Mouse (Mus musculus): ENCODE data around the gene Vmn1r4.

The Vmn1r4 gene

DNA sequence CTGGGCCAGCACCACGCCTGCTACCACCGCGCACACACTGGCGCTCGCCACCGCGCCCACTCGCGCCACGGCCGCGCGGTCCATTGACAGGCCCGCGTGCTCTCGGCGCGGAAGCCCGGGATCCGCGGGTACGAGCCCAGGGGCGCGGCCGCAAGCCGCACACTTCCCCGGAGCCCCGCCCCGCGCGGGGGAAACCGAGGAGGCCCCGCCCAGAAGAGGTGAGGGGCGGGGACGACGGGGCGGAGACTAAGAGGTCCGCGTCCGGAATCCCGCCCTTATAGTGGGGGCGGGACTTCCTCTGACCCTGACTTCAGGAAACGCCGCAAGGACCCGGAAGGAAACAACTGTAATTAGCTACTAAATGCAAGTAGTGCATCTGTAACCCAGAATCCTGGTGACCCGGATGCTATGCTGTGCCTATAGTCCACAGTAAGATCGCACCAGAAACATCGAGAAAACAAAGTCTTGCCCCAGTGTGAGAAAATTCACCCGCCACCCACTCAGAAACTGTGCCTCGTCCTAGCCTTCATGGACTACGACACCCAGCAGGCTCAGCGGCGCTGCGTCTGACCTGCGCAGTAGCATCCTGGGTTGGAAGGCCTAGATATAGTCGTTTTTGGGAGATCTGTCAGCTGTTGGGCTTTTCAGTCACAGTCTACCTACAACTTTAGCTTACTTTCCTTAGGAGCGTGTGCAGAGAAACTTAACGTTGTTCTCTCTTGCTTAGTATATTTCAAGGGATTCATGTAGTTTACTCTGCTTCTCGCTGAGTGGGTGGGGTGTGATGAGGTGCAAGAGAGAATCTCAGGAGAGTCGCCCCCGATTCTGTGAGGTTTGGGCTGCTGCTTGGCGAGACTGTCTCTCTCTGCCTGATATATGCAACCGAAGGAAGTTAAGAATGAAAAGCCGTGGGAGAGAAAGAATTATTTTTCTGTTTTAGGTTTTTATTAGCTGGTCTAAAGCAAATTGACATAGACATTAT, at the start of gene Vmn1r4, which contains the start of gene Nt5c3:
Gene Vmn1r4, plus strand, starts transcription at position 290 of the 982 bp plus-strand sequence.
Gene Nt5c3, minus strand, starts transcription at position 207 of the 982 bp plus-strand sequence.
- peak; percentile 92 to 98 for DNase-seq (ENCODE audit: low spot score in 2 of 2)

DNA sequence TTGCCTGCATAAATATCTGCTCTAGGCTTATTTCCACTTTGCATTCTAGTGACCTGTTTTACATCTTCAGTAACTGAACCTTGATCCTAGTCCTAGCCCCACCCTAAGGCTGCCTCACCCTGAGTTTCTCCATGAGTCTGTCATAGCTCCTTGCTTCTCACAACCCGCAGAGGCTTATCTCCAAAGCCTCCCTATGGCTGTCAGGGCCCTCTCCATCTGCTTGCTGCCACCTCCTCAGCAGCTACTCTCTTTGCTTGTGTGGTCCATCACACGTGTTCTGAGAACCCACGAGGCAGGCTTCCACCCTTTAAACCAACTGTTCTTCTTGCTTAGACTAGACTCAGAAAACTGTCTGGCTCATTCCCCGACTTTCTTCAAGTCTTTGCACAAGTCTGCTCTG, 46.9 kb upstream of the Vmn1r4 start:
- DNase-seq (ENCODE audit: low spot score in 2 of 2): no peak

- no peak for DNase-seq (ENCODE audit: low spot score in 2 of 2)
These were observed 45.8 kb upstream of the Vmn1r4 start for GRCm38 (mm10) chr6:56877985-56878384.

- DNase-seq (ENCODE audit: low spot score in 2 of 2): no peak
These were observed 44.4 kb upstream of the Vmn1r4 start for GRCm38 (mm10) chr6:56879352-56879955.

DNA sequence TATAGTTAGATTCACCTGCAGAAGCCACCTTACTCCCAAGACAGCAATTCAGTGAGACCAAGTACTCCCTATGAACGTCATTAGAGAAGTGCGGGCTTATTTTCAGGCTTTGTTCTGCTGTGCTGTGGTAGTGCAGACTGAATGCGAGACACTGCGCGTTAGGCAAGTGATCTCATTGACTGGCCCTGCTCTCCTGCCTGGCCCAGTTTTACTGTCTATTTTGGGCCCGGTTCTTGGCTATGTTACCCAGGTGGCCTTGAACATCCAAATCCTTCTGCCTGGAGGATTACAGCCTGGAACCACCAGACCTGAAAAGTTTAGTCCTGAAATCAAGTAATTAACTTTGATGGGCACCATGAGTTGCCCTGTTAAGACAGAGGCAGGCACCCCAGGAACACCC, 35.3 kb upstream of the Vmn1r4 start:
- no peak for DNase-seq (ENCODE audit: low spot score in 2 of 2)

DNA sequence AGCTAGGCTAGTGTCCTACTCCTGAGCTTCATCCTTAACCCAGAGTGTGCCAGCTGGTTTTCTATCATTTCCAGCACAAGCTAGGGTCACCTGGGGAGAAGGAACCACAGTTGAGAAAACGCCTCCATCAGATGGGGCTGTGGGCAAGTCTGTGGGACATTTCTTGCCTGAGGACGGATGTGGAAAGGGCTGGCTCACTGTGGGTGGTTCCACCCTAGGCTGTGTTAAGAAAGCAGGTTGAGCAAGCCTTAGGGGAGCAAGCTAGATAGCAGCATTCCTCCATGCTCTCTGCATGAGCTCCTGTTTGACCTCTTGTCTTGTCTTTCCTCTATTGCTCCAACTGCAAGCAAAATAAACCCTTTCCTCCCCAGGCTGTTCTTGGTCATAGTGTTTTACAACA, 33.1 kb upstream of the Vmn1r4 start:
- DNase-seq (ENCODE audit: low spot score in 2 of 2): no peak

- no peak for DNase-seq (ENCODE audit: low spot score in 2 of 2)
These were observed 24.2 kb upstream of the Vmn1r4 start for GRCm38 (mm10) chr6:56899601-56900000.

DNA sequence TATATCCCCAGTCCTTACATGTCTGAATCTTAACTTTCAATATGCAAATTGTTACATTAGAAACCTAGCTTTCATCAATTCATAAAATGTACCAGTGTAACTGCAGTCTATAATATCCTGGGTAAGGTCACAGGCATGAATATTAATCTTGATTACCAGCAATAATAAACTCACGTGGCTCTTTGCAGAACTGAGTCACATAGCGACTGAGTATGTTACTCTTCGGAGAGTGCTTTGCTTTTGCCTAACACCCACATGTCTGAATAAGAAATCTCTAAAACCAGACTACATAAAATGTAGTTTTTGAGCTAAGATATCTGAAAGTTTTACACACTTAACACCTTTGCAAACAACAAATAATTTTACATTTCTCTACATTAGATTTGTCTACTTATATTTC, 22.5 kb upstream of the Vmn1r4 start:
- DNase-seq (ENCODE audit: low spot score in 2 of 2): no peak

DNA sequence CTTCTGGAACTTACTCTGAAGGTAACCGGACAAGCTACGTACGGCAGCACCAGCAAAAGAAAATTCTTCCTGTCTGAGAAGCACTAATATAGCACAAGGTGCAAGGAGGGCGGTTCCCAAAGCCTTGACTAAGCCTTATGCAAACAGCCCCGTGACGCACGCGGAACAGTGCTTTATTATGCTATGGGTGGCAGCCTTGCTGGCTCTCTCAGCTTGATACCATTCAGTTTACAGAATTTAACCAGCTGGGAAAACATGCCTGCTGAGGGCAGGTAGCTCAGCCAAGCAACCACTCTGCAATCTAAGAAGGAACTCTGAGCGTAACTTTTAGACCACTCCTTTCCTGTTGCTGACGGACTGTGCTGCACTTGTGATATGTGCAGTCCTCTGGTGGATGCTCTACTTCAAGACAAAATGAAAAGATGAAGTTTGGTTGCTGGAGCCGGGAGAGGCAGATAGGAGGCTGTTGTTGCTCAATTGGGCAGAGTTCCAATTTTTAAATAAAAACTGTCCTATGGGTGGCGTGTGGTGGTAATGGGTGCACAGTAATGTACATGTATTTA, 21.9 kb upstream of the Vmn1r4 start:
- peak; percentile 42 to 50 for DNase-seq (ENCODE audit: low spot score in 2 of 2)

- DNase-seq (ENCODE audit: low spot score in 2 of 2): no peak
These were observed 21.0 kb upstream of the Vmn1r4 start for GRCm38 (mm10) chr6:56902606-56903520.

DNA sequence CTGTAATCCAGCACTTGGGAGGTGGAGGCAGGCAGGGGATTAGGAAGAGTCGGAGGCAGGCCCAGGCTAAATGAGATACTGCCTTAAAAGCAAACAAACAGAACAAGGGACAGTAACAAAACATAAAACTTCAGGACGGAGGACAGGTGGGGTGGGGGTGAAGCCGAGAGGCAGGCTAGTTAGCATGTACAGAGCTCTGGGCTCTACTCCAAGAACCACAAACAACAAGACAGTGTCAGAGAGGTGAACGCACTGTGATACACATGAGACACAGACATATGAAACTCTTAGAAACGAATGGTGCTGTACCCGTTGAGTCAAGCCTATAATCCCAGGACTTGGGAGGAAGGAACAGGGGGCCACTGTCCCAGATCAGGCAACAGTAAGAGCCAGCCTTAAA, 20.0 kb upstream of the Vmn1r4 start:
- no peak for DNase-seq (ENCODE audit: low spot score in 2 of 2)

DNA sequence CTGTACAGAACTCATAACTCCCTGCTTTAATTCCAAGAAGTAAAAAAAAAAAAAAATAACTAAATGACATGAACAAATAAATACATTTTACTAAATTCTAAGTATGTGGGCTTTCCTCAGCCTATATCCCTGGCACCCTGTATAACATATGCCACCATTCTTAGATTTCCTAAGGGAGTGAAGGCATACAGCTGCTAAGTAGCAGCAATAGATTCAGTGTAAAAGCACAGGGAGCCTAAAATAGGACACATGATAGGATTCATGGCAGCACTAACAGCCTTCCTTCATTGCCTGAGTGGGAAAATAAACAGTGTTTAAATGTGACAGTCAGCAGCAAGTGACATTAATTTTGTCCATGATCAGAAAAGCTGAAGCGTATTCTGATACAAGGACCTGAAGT, 19.5 kb upstream of the Vmn1r4 start:
- DNase-seq (ENCODE audit: low spot score in 2 of 2): no peak

DNA sequence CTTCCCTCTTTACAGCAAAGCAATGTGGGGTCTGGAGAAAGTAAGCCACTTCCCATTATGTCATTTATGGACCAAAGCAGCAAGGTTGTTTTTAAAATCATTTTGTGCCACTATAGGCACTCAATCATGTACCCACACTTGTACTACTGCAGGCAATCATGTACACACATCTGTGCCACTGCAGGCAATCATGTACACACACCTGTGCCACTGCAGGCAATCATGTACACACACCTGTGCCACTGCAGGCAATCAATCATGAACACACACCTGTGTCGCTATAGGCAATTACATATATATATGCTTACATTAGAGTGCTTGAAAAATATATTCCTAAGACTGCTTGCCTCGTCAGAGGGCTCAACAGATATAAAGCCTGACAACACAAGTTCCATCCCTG, 18.8 kb upstream of the Vmn1r4 start:
- no peak for DNase-seq (ENCODE audit: low spot score in 2 of 2)

- DNase-seq (ENCODE audit: low spot score in 2 of 2): no peak
These were observed 18.3 kb upstream of the Vmn1r4 start for GRCm38 (mm10) chr6:56905486-56905885.

DNA sequence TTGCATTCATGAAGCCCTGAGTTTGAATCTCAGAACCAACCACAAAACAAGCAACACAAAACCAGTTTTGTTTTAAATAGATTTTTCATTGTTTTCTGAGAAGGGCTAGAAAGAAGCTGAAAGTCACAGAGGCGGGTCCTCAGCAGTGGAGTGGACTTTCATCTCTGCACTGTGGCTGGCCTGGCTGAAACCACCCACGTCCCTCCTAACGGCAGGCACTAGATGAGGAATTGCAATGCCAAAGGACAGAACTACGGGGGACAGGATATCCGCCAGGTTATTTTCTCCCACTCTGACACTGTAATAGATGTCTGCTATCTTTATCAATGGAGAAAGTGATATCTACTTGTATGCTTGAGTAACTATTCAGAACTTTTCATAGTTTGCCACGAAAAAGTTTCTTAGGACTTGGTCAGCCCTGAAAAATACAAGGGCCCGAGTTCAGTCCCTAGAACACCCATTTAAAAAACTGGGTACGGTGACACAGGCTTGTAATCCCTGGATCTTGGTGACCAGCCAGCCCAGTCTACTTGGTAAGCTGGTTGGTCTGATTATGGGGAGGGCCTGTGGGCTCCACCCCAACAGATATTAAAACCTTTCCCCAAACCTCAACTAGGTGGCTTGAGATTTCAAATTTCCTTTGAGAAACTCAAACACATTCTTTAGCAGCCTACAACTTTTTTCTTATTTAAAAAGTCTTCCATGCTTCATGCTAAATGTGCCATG, 17.5 kb upstream of the Vmn1r4 start:
- DNase-seq (ENCODE audit: low spot score in 2 of 2): no peak

- no peak for DNase-seq (ENCODE audit: low spot score in 2 of 2)
These were observed 15.8 kb upstream of the Vmn1r4 start for GRCm38 (mm10) chr6:56907973-56908372.

DNA sequence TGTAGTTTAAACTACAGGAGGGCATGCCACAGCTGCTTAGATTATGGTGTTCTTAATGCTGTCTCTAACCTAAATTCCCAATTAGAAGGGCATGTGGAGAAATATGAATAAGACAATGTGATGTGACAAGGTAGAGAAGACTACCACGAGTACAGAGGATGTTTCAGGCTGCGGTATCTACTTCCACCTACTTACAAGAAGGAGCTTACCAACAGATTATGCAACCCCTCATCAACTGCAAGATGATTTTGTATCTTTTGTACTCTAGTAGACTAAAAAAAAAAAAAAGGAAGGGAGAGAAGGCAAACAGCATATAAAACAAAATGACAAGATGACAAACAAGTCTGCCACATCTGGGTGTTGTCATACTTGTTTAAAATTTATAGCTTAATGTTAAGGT, 15.4 kb upstream of the Vmn1r4 start:
- no peak for DNase-seq (ENCODE audit: low spot score in 2 of 2)

DNA sequence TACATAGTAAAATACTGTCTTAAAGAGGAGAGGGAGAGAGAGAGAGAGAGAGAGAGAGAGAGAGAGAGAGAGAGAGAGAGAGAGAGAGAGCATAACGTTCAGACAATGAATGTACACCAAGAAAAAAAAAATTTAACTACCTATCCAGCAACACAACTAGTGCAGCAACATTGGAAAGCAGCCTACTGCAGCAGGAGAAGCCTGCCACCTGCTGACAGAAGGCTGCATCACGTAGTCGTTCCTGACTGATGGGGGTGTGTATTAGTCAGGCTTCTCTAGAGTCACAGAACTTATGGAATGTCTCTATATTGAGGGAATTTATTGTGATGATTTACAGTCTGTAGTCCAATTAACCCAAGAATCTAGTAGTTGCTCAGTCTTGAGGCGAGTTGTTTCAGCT, 14.9 kb upstream of the Vmn1r4 start:
- peak; percentile 71 to 74 for DNase-seq (ENCODE audit: low spot score in 2 of 2)

- no peak for DNase-seq (ENCODE audit: low spot score in 2 of 2)
These were observed 12.9 kb upstream of the Vmn1r4 start for GRCm38 (mm10) chr6:56910910-56911309.

DNA sequence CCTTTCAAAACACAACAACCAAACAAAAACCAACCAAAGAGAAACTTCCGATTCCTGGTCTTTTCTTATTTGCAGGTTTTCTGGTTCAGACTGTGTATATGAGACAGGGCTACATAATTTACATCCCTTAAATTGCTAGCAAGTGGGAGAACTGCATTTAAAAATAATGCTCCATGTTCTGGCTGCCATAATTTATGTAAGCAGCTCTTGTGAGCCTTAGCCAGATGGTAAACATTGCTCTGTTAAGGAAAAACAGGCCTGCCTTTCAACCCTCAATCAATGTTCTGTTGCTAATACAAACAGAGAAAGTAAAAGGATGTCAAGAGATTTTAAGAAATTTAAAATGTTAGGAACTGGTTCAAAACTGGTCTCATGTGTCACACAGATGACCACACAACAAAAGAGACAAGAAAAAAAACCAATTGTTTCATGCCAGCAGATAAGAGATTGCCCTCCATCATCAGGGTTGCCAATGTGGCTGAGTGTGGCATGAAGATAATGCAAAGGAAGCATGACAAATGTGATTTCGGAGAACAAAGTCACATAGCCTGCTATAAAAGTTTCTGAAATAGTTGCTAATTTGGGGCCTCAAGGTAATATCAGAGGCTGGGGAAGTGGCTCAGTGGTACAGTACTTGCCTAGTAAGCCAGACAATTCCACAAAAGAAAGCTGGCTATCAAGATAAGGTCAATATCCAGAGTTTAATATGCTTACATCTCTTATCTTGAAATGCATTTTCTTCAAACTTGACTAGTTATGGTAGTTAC, 10.5 kb upstream of the Vmn1r4 start:
- DNase-seq (ENCODE audit: low spot score in 2 of 2): no peak
